Mouse (Mus musculus): Measurements from ENCODE around the gene Cacng2.

Gene Cacng2

GRCm38 (mm10) chr15:78082149-78082548 is 37.7 kb downstream of the Cacng2 start:
- no peak for DNase-seq (ENCODE audit: low spot score)

- DNase-seq (ENCODE audit: low spot score), result no peak
These were observed 38.4 kb downstream of the Cacng2 start for GRCm38 (mm10) chr15:78081384-78081783.

- DNase-seq (ENCODE audit: low spot score), result no peak
These were observed 39.5 kb downstream of the Cacng2 start for GRCm38 (mm10) chr15:78080326-78080725.

- DNase-seq (ENCODE audit: low spot score), result no peak
These were observed 40.8 kb downstream of the Cacng2 start for GRCm38 (mm10) chr15:78078776-78079628.

GRCm38 (mm10) chr15:78078206-78078605 is 41.6 kb downstream of the Cacng2 start:
- no peak for DNase-seq (ENCODE audit: low spot score)

GRCm38 (mm10) chr15:78075921-78076320 is 43.9 kb downstream of the Cacng2 start:
- no peak for DNase-seq (ENCODE audit: low spot score)

GRCm38 (mm10) chr15:78073109-78073508 is 46.7 kb downstream of the Cacng2 start:
- no peak for DNase-seq (ENCODE audit: low spot score)

- DNase-seq (ENCODE audit: low spot score), result peak; percentile 11
These were observed 53.4 kb downstream of the Cacng2 start for GRCm38 (mm10) chr15:78066475-78066874.

- no peak for DNase-seq (ENCODE audit: low spot score)
These were observed 54.3 kb downstream of the Cacng2 start for GRCm38 (mm10) chr15:78065541-78065940.

- DNase-seq (ENCODE audit: low spot score), result no peak
These were observed 55.5 kb downstream of the Cacng2 start for GRCm38 (mm10) chr15:78064340-78064739.

GRCm38 (mm10) chr15:78062467-78062866 is 57.4 kb downstream of the Cacng2 start:
- DNase-seq (ENCODE audit: low spot score), result no peak

GRCm38 (mm10) chr15:78056930-78057329 is 62.9 kb downstream of the Cacng2 start:
- DNase-seq (ENCODE audit: low spot score), result no peak

- DNase-seq (ENCODE audit: low spot score), result no peak
These were observed 69.1 kb downstream of the Cacng2 start for GRCm38 (mm10) chr15:78050682-78051081.

- no peak for DNase-seq (ENCODE audit: low spot score)
These were observed 69.9 kb downstream of the Cacng2 start for GRCm38 (mm10) chr15:78049933-78050332.

GRCm38 (mm10) chr15:78045842-78046241 is 74.0 kb downstream of the Cacng2 start:
- no peak for DNase-seq (ENCODE audit: low spot score)

GRCm38 (mm10) chr15:78045314-78045713 is 74.5 kb downstream of the Cacng2 start:
- no peak for DNase-seq (ENCODE audit: low spot score)

- DNase-seq (ENCODE audit: low spot score), result no peak
These were observed 75.0 kb downstream of the Cacng2 start for GRCm38 (mm10) chr15:78044826-78045225.

GRCm38 (mm10) chr15:78042706-78043105 is 77.1 kb downstream of the Cacng2 start:
- DNase-seq (ENCODE audit: low spot score), result no peak

- no peak for DNase-seq (ENCODE audit: low spot score)
These were observed 82.2 kb downstream of the Cacng2 start for GRCm38 (mm10) chr15:78037626-78038025.

GRCm38 (mm10) chr15:78036586-78036985 is 83.2 kb downstream of the Cacng2 start:
- DNase-seq (ENCODE audit: low spot score), result no peak

GRCm38 (mm10) chr15:78029938-78030337 is 89.9 kb downstream of the Cacng2 start:
- no peak for DNase-seq (ENCODE audit: low spot score)

- DNase-seq (ENCODE audit: low spot score), result no peak
These were observed 93.3 kb downstream of the Cacng2 start for GRCm38 (mm10) chr15:78026521-78026920.

- no peak for DNase-seq (ENCODE audit: low spot score)
These were observed 95.6 kb downstream of the Cacng2 start for GRCm38 (mm10) chr15:78024211-78024610.

- DNase-seq (ENCODE audit: low spot score), result no peak
These were observed 105.8 kb downstream of the Cacng2 start for GRCm38 (mm10) chr15:78014046-78014445.
